Mouse (Mus musculus): ENCODE measurements at regions not wholly inside any gene's neighbourhood (a gene's known extent, or its start where the extent isn't known, plus 50 kb on each side); places are given as distances from the start of the nearest gene placed in this dataset.

- peak; percentile 16 for DNase-seq
Observed at GRCm38 (mm10) chrX:97923956-97924355, 224.6 kb upstream of the Ar start.

GRCm38 (mm10) chrX:97924361-97924760, 224.2 kb upstream of the Ar start:
- no peak for DNase-seq

- DNase-seq = no peak
Observed at GRCm38 (mm10) chrX:97925811-97926210, 222.8 kb upstream of the Ar start.
